Mouse (Mus musculus) midbrain, postnatal 0 days (tissue): ENCODE data around the gene Olfml2b. TPM values are rescaled to one million over a fixed set of nuclear protein-coding genes. Genes with fewer than 3 reads are reported as not detected.

Experiments used
- ATAC-seq: fragments of 200-750 bp; cut with Nextera tagmentation; 2 replicates; pipeline ENCODE4 v1.8.0; 2017; ENCODE audit warnings: moderate number of reproducible peaks, mild to moderate bottlenecking, moderate TSS enrichment, moderate library complexity; ENCODE audit not compliant: low FRiP score
- DNase-seq: peaks from one replicate; pipeline ENCODE4 v3.0.0-alpha.2; 2015; ENCODE audit warnings: low spot score
- H3K27ac ChIP-seq: fragments of 300-500 bp; sonication (generic); 2 replicates; pipeline ENCODE4 v1.5.1; 2014; ENCODE audit warnings: low read depth, mild to moderate bottlenecking, low read length, mixed read lengths
- H3K27me3 ChIP-seq: fragments of 300-500 bp; sonication (generic); 2 replicates; pipeline ENCODE4 v1.6.1; 2014; ENCODE audit warnings: low read length, control low read depth, mixed read lengths; ENCODE audit not compliant: insufficient read depth
- H3K36me3 ChIP-seq: fragments of 300-500 bp; sonication (generic); 2 replicates; pipeline ENCODE4 v1.6.1; 2014; ENCODE audit warnings: low read length, control low read depth, mixed read lengths; ENCODE audit not compliant: insufficient read depth
- H3K4me1 ChIP-seq: fragments of 300-500 bp; sonication (generic); 2 replicates; pipeline ENCODE4 v1.6.1; 2014; ENCODE audit warnings: mild to moderate bottlenecking, control low read depth, antibody characterized with exemption, low read length, mixed read lengths; ENCODE audit not compliant: insufficient read depth
- H3K4me2 ChIP-seq: fragments of 300-500 bp; sonication (generic); 2 replicates; pipeline ENCODE4 v1.6.1; 2014; ENCODE audit warnings: low read depth, mild to moderate bottlenecking, low read length, mixed read lengths; ENCODE audit not compliant: poor library complexity, severe bottlenecking
- H3K4me3 ChIP-seq: fragments of 300-500 bp; sonication (generic); 2 replicates; pipeline ENCODE4 v1.5.1; 2014; ENCODE audit warnings: low read depth, mild to moderate bottlenecking, low read length, moderate library complexity
- H3K9ac ChIP-seq: fragments of 300-500 bp; sonication (generic); replicated peaks from 2 replicates; pipeline ENCODE4 v1.6.1; 2014; ENCODE audit warnings: mild to moderate bottlenecking, low read length, moderate library complexity, mixed read lengths; ENCODE audit not compliant: poor library complexity, severe bottlenecking
- H3K9me3 ChIP-seq: fragments of 300-500 bp; sonication (generic); 2 replicates; pipeline ENCODE4 v1.6.1; 2016; ENCODE audit warnings: low read length, control low read depth
- CTCF ChIP-seq: IDR thresholded peaks from 2 replicates; pipeline ENCODE4 v1.5.1; 2016; ENCODE audit warnings: antibody characterized with exemption, mild to moderate bottlenecking
- WGBS: fragments of 180-500 bp; shearing (Covaris S2); extraction: QIAGEN DNeasy Blood & Tissue Kit; methylation state at CpG from one replicate; pipeline ENCODE4 v1.1.7; 2014; 5-methylcytosine and 5-hydroxymethylcytosine counted together
- polyA plus RNA-seq: library from polyadenylated mRNA; unstranded; fragments of >200 nt; fragmentation: Nextera tagmentation; extraction: Ambion mirVana; gene quantifications from 2 replicates; pipeline ENCODE4 v1.2.1, GENCODE M21; 2015
- total RNA-seq: library from RNA; depleted of rRNA; stranded (reverse); fragments of >200 nt; gene quantifications from 2 replicates; pipeline ENCODE4 v1.2.3, GENCODE M21; 2014

Gene Olfml2b
- total and polyA plus RNA-seq, 2 experiments from 2014 or later: 3.5 to 5.9 TPM

DNA sequence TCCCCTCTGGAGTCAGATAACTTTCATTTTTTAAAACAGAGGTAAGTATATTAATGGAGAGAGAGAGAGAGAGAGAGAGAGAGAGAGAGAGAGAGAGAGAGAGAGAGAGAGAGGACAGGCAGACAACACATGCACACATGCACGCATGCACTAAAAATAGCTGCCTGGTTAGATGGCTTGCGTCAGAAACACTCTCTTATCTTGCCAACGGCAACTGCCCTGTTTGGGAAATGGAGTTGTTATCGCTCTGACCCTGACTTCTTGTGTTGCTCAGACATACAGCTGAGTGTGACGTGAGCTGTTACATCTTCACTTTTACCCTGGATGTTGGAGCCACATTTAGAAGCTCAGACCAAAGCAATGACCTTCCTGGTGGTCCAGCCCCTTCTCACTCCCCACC, 21.4 kb upstream of the Olfml2b start:
- no peak overlapping the region for H3K4me2 ChIP-seq
- no peak overlapping the region for H3K9ac ChIP-seq
- no peak overlapping the region for H3K4me3 ChIP-seq
- no peaks in the 10 kb centered on the region for H3K4me1 ChIP-seq
- DNase-seq (no peak), ATAC-seq (no peak)
- peaks cover 6% of the 10 kb centered on the region; the same call in 1 of the 2 replicates for H3K9me3 ChIP-seq
- H3K27ac ChIP-seq: no peak overlapping the region
- no peaks in the 10 kb centered on the region for H3K36me3 ChIP-seq
- no peak for TF ChIP-seq CTCF
- H3K27me3 ChIP-seq: no peaks in the 10 kb centered on the region
- WGBS: 76% methylated on average over 5 of the region's 5 CpGs

- Histone ChIP-seq H3K4me1 (no peaks in the 10 kb centered on the region), H3K4me3 (no peak overlapping the region), H3K27ac (no peak overlapping the region), H3K27me3 (no peaks in the 10 kb centered on the region), H3K36me3 (no peaks in the 10 kb centered on the region), H3K9ac (no peak overlapping the region), H3K9me3 (peaks cover 6% of the 10 kb centered on the region; the same call in 1 of the 2 replicates), H3K4me2 (no peak overlapping the region)
- DNase-seq (no peak), ATAC-seq (no peak)
- TF ChIP-seq CTCF: no peak
- WGBS: 92% methylated on average over 1 of the region's 1 CpGs
These were observed 20.9 kb upstream of the Olfml2b start for GRCm38 (mm10) chr1:170623432-170623831.

DNA sequence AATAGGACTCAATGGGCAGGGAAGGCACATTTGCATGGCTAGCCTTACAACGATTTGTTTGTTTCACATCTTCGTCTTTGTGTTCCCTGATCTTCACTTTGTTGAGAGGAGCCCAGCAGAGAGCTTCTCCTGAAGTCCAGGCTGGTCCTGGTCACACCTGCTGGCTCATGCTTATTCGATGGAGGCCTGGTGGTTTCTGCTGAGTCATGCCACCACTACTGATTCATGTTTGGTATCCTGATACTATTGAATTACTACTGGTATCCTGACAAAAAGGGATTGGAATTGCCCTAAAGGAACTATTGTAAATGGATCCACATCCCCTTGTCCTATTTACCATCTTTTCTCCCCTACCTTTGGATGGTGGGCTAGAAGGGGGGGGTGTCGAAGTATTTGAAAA, 13.8 kb upstream of the Olfml2b start:
- Histone ChIP-seq H3K27ac (no peak overlapping the region), H3K4me2 (no peak overlapping the region), H3K36me3 (no peaks in the 10 kb centered on the region), H3K27me3 (no peaks in the 10 kb centered on the region), H3K9ac (no peak overlapping the region), H3K9me3 (no peaks in the 10 kb centered on the region), H3K4me1 (no peaks in the 10 kb centered on the region), H3K4me3 (no peak overlapping the region)
- ATAC-seq: no peak
- no peak for TF ChIP-seq CTCF
- WGBS: 90% methylated on average over 4 of the region's 4 CpGs
- DNase-seq: no peak

DNA sequence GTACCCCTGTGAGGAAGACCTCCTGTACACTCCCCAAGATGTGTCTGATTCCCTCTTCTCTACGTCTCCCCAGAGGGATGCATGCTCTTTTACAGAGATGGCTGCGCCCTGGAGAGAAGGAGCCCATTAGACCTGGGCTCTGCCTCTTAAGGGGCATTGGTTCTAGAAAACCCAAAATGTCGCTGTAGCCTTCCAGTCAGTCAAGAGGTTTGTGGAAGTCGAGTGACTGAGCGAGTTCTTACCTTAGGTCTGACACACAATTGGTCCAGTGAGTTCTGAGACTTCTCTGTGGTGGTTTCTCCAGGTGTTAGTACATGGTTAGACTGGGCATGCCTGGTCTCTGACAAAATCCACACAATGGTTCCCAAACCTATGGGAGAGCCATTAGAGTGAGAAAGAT, 12.8 kb upstream of the Olfml2b start:
- H3K27ac ChIP-seq: no peak overlapping the region
- WGBS: 95% methylated on average over 5 of the region's 5 CpGs
- no peak for DNase-seq

DNA sequence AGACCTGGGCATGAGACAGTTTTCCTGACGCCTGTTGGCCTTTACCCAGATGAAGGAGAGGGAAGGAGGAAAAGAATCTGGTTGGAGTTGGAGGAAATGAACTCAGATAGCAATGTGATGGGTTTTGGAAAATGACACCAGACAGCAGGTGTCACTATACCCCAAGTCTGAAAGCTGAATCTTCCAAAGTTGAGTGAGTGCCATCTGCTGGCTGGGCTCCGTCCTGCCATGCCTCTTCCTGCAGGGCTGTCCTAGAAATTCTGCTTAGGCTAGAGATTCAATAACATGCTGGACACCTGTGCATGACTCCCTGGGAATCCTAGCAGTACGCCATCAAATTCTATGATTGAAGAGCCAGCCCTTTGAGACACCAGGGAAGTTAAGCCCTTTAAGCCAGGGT, 11.9 kb upstream of the Olfml2b start:
- Histone ChIP-seq H3K36me3 (no peaks in the 10 kb centered on the region), H3K9ac (no peak overlapping the region), H3K4me3 (no peak overlapping the region), H3K27ac (no peak overlapping the region), H3K9me3 (no peaks in the 10 kb centered on the region), H3K4me2 (no peak overlapping the region), H3K4me1 (no peaks in the 10 kb centered on the region), H3K27me3 (no peaks in the 10 kb centered on the region)
- DNase-seq (peak; percentile 85), ATAC-seq (peak; percentile 54; the same call in 1 of the 2 replicates)
- 12% methylated on average over 3 of the region's 3 CpGs for WGBS
- peak; percentile 93 for TF ChIP-seq CTCF

More for the DNA sequence above, 12.8 kb upstream of the Olfml2b start:
- TF ChIP-seq CTCF: no peak
- Histone ChIP-seq H3K4me1 (no peaks in the 10 kb centered on the region), H3K36me3 (no peaks in the 10 kb centered on the region), H3K4me2 (no peak overlapping the region), H3K27me3 (no peaks in the 10 kb centered on the region), H3K9me3 (no peaks in the 10 kb centered on the region), H3K9ac (no peak overlapping the region), H3K4me3 (no peak overlapping the region)
- ATAC-seq: no peak

GRCm38 (mm10) chr1:170632856-170633255, 11.5 kb upstream of the Olfml2b start:
- Histone ChIP-seq H3K9ac (no peak overlapping the region), H3K4me1 (no peaks in the 10 kb centered on the region), H3K27me3 (no peaks in the 10 kb centered on the region), H3K36me3 (no peaks in the 10 kb centered on the region), H3K4me3 (no peak overlapping the region), H3K27ac (no peak overlapping the region), H3K9me3 (no peaks in the 10 kb centered on the region), H3K4me2 (no peak overlapping the region)
- no peak for ATAC-seq
- DNase-seq: no peak
- WGBS: 77% methylated on average over 4 of the region's 4 CpGs
- TF ChIP-seq CTCF: no peak
